Mouse (Mus musculus): ENCODE data around the gene Lrrc17.

DNA sequence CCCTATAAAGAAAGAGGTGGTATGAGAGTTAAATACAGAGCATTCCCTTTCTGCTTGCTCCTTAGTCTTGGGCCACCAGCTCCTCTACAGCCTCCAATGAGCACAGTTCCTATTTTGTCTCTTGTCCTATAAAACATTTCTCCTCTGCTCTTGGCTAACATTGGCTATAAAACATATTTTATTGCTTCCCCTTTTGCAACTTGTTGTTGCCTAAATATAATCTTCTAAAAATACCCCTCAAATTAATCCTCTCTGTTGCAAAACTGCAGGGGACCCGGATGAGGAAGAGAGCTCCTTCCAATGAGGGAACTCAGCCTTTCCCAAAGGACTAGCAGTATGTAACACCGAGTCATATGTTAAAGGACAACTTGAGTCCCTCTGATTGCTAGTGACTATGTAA is 20.6 kb downstream of the Lrrc17 start:
- TF ChIP-seq CTCF (IDR thresholded peaks at IDR 0.05; ENCODE audit: control insufficient read depth, insufficient read depth, insufficient replicate concordance, low read depth, low read length) (no peak), POLR2A (IDR thresholded peaks at IDR 0.05; ENCODE audit: control insufficient read depth, low read depth, low read length) (no peak)
